Mouse (Mus musculus): ENCODE measurements around the gene Gprc5b.

DNA sequence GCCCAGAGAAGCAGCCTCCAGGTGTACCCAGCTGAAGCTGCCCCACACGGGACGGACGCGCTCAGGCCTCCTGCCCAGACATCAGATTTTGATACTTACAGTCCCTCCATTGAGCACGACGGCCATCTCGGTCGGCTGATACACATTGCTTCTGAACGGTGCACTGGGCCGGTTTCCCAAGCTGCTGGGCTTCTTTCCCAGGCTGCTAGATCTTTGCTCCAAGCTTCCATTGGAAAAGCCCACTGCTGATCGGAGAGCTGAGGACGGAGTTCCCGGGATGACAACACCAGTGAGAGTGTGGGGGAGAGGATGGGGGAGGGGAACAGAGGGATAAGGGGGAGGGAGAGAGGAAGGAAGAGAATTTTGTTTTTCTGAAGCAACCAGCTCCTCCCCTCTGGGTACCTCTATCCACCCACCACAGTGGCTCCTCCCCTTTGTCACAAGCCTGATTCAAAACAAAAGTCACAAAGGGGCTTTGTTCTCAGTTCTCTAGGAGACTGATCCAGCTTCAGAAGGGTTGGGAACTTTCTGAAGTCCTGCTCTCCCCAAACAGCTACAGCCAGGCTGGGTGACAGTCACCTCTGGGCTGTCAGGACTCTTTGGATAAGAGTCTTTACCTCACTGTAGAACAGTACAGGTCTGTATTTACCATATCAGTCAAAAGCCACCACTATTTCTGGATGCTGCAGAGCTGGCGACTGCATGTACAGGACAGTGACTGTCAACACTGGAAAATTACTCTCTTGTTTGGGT lies 18.4 kb downstream of the Gprc5b start:
- TF ChIP-seq CTCF (IDR thresholded peaks at IDR 0.05; ENCODE audit: borderline replicate concordance, insufficient read depth, low read length) = no peak
- TF ChIP-seq POLR2A (IDR thresholded peaks at IDR 0.05; ENCODE audit: low read depth, low read length) = no peak

Measured in embryonic fibroblast, embryonic 13.5 days (primary cell).